Mouse (Mus musculus) midbrain, embryonic 11.5 days (tissue): ENCODE results near the gene Akp3. TPM values are rescaled to one million over a fixed set of nuclear protein-coding genes. Genes with fewer than 3 reads are reported as not detected.

Source experiments
- polyA plus RNA-seq: library from polyadenylated mRNA; unstranded; fragments of >200 nt; fragmentation: Nextera tagmentation; extraction: Ambion mirVana; gene quantifications from 2 replicates; pipeline ENCODE4 v1.2.1, GENCODE M21; 2014

The Akp3 gene
- polyA plus RNA-seq, 1 experiment from 2014 or later: not detected

Other genes starting within 250 kb of the Akp3 start
- not detected in 2 replicates for gene Alppl2, start 35.0 kb upstream of the Akp3 start, polyA plus RNA-seq
- not detected in 2 replicates for gene Alpi, start 23.4 kb upstream of the Akp3 start, polyA plus RNA-seq
- 2.7 and 3.1 TPM in 2 replicates for gene Ecel1, start 31.5 kb downstream of the Akp3 start, polyA plus RNA-seq
- gene Prss56, start 58.3 kb downstream of the Akp3 start, polyA plus RNA-seq: not detected in 2 replicates
- not detected in 2 replicates for gene Chrnd, start 65.6 kb downstream of the Akp3 start, polyA plus RNA-seq
- not detected in 2 replicates for gene Chrng, start 79.7 kb downstream of the Akp3 start, polyA plus RNA-seq
- 130 and 135 TPM in 2 replicates for gene Eif4e2, start 88.9 kb downstream of the Akp3 start, polyA plus RNA-seq
- 0.58 and 0.83 TPM in 2 replicates for gene Efhd1, start 139.4 kb downstream of the Akp3 start, polyA plus RNA-seq
- 50.7 and 51.9 TPM in 2 replicates for gene Gigyf2, start 202.0 kb downstream of the Akp3 start, polyA plus RNA-seq